Mouse (Mus musculus): ENCODE measurements around the gene S100a7a. TPM values are rescaled to one million over a fixed set of nuclear protein-coding genes. Genes with fewer than 3 reads are reported as not detected.

Gene S100a7a
- polyA plus RNA-seq, 1 experiment from 2014 or later, result not detected

- H3K27ac ChIP-seq (replicated peaks; ENCODE audit: low read depth, low read length), result no peak overlapping the region
- no peaks in the 10 kb centered on the region for H3K9me3 ChIP-seq (ENCODE audit: control insufficient read depth, low read length)
- no peak overlapping the region for H3K9ac ChIP-seq (ENCODE audit: low read length)
- no peak overlapping the region for H3K4me3 ChIP-seq (ENCODE audit: low read depth, low read length)
- no peaks in the 10 kb centered on the region for H3K4me1 ChIP-seq (ENCODE audit: control insufficient read depth, insufficient read depth, low read length)
- 63% methylated on average over 1 of the region's 1 CpGs for WGBS
- H3K36me3 ChIP-seq (ENCODE audit: control insufficient read depth, insufficient read depth, low read length), result no peaks in the 10 kb centered on the region
- ATAC-seq (ENCODE audit: insufficient number of reproducible peaks, low FRiP score, low TSS enrichment, low read depth) (no peak), DNase-seq (ENCODE audit: low spot score) (no peak)
- no peak overlapping the region for H3K4me2 ChIP-seq (ENCODE audit: low read depth, severe bottlenecking)
- H3K27me3 ChIP-seq (ENCODE audit: control insufficient read depth, insufficient read depth, low read length), result no peaks in the 10 kb centered on the region
Measured at GRCm38 (mm10) chr3:90638511-90639275, 15.1 kb upstream of the S100a7a start.

- Histone ChIP-seq H3K27me3 (ENCODE audit: control insufficient read depth, insufficient read depth, low read length) (no peaks in the 10 kb centered on the region), H3K9ac (ENCODE audit: low read length) (no peak overlapping the region), H3K4me3 (ENCODE audit: low read depth, low read length) (no peak overlapping the region), H3K4me2 (ENCODE audit: low read depth, severe bottlenecking) (no peak overlapping the region), H3K27ac (replicated peaks; ENCODE audit: low read depth, low read length) (no peak overlapping the region), H3K4me1 (ENCODE audit: control insufficient read depth, insufficient read depth, low read length) (no peaks in the 10 kb centered on the region), H3K9me3 (ENCODE audit: control insufficient read depth, low read length) (no peaks in the 10 kb centered on the region), H3K36me3 (ENCODE audit: control insufficient read depth, insufficient read depth, low read length) (no peaks in the 10 kb centered on the region)
- WGBS, result 48% methylated on average over 7 of the region's 7 CpGs
- ATAC-seq (ENCODE audit: insufficient number of reproducible peaks, low FRiP score, low TSS enrichment, low read depth) (no peak), DNase-seq (ENCODE audit: low spot score) (peak; percentile 61)
Measured at GRCm38 (mm10) chr3:90639511-90640154, 14.2 kb upstream of the S100a7a start.

- no peaks in the 10 kb centered on the region for H3K4me1 ChIP-seq (ENCODE audit: control insufficient read depth, insufficient read depth, low read length)
Measured at GRCm38 (mm10) chr3:90640981-90641380, 12.8 kb upstream of the S100a7a start.

GRCm38 (mm10) chr3:90644220-90644619 is 9.6 kb upstream of the S100a7a start:
- H3K27me3 ChIP-seq (ENCODE audit: control insufficient read depth, insufficient read depth, low read length), result no peaks in the 10 kb centered on the region
- no peak overlapping the region for H3K4me3 ChIP-seq (ENCODE audit: low read depth, low read length)
- WGBS, result 51% methylated on average over 3 of the region's 3 CpGs
- ATAC-seq (ENCODE audit: insufficient number of reproducible peaks, low FRiP score, low TSS enrichment, low read depth) (no peak), DNase-seq (ENCODE audit: low spot score) (peak; percentile 60)
- H3K4me2 ChIP-seq (ENCODE audit: low read depth, severe bottlenecking), result no peak overlapping the region
- H3K36me3 ChIP-seq (ENCODE audit: control insufficient read depth, insufficient read depth, low read length), result no peaks in the 10 kb centered on the region
- H3K27ac ChIP-seq (replicated peaks; ENCODE audit: low read depth, low read length), result no peak overlapping the region
- H3K4me1 ChIP-seq (ENCODE audit: control insufficient read depth, insufficient read depth, low read length), result no peaks in the 10 kb centered on the region
- H3K9ac ChIP-seq (ENCODE audit: low read length), result no peak overlapping the region
- no peaks in the 10 kb centered on the region for H3K9me3 ChIP-seq (ENCODE audit: control insufficient read depth, low read length)

More at GRCm38 (mm10) chr3:90640981-90641380, 12.8 kb upstream of the S100a7a start:
- Histone ChIP-seq H3K36me3 (ENCODE audit: control insufficient read depth, insufficient read depth, low read length) (no peaks in the 10 kb centered on the region), H3K9ac (ENCODE audit: low read length) (no peak overlapping the region), H3K4me2 (ENCODE audit: low read depth, severe bottlenecking) (no peak overlapping the region), H3K27me3 (ENCODE audit: control insufficient read depth, insufficient read depth, low read length) (no peaks in the 10 kb centered on the region), H3K9me3 (ENCODE audit: control insufficient read depth, low read length) (no peaks in the 10 kb centered on the region), H3K4me3 (ENCODE audit: low read depth, low read length) (no peak overlapping the region), H3K27ac (replicated peaks; ENCODE audit: low read depth, low read length) (no peak overlapping the region)
- no peak for DNase-seq (ENCODE audit: low spot score)
- ATAC-seq (ENCODE audit: insufficient number of reproducible peaks, low FRiP score, low TSS enrichment, low read depth), result no peak
- WGBS, result 85% methylated on average over 7 of the region's 7 CpGs

- Histone ChIP-seq H3K9ac (ENCODE audit: low read length) (no peak overlapping the region), H3K4me2 (ENCODE audit: low read depth, severe bottlenecking) (no peak overlapping the region), H3K4me1 (ENCODE audit: control insufficient read depth, insufficient read depth, low read length) (no peaks in the 10 kb centered on the region), H3K27me3 (ENCODE audit: control insufficient read depth, insufficient read depth, low read length) (no peaks in the 10 kb centered on the region), H3K9me3 (ENCODE audit: control insufficient read depth, low read length) (no peaks in the 10 kb centered on the region), H3K27ac (replicated peaks; ENCODE audit: low read depth, low read length) (no peak overlapping the region), H3K4me3 (ENCODE audit: low read depth, low read length) (no peak overlapping the region), H3K36me3 (ENCODE audit: control insufficient read depth, insufficient read depth, low read length) (no peaks in the 10 kb centered on the region)
- ATAC-seq (ENCODE audit: insufficient number of reproducible peaks, low FRiP score, low TSS enrichment, low read depth) (no peak), DNase-seq (ENCODE audit: low spot score) (no peak)
- WGBS, result 88% methylated on average over 1 of the region's 1 CpGs
Measured at GRCm38 (mm10) chr3:90647291-90647690, 6.5 kb upstream of the S100a7a start.

- no peak overlapping the region for H3K4me3 ChIP-seq (ENCODE audit: low read depth, low read length)
- H3K27ac ChIP-seq (replicated peaks; ENCODE audit: low read depth, low read length), result no peak overlapping the region
- H3K9ac ChIP-seq (ENCODE audit: low read length), result no peak overlapping the region
- ATAC-seq (ENCODE audit: insufficient number of reproducible peaks, low FRiP score, low TSS enrichment, low read depth), result no peak
- H3K4me1 ChIP-seq (ENCODE audit: control insufficient read depth, insufficient read depth, low read length), result no peaks in the 10 kb centered on the region
- DNase-seq (ENCODE audit: low spot score), result no peak
- no peaks in the 10 kb centered on the region for H3K27me3 ChIP-seq (ENCODE audit: control insufficient read depth, insufficient read depth, low read length)
- no peaks in the 10 kb centered on the region for H3K9me3 ChIP-seq (ENCODE audit: control insufficient read depth, low read length)
- no peak overlapping the region for H3K4me2 ChIP-seq (ENCODE audit: low read depth, severe bottlenecking)
- H3K36me3 ChIP-seq (ENCODE audit: control insufficient read depth, insufficient read depth, low read length), result no peaks in the 10 kb centered on the region
Measured at GRCm38 (mm10) chr3:90648981-90649380, 4.8 kb upstream of the S100a7a start.

GRCm38 (mm10) chr3:90649832-90650231 is 4.0 kb upstream of the S100a7a start:
- H3K4me1 ChIP-seq (ENCODE audit: control insufficient read depth, insufficient read depth, low read length), result no peaks in the 10 kb centered on the region
- H3K27ac ChIP-seq (replicated peaks; ENCODE audit: low read depth, low read length), result no peak overlapping the region
- WGBS, result 92% methylated on average over 2 of the region's 2 CpGs
- no peak overlapping the region for H3K9ac ChIP-seq (ENCODE audit: low read length)
- H3K27me3 ChIP-seq (ENCODE audit: control insufficient read depth, insufficient read depth, low read length), result no peaks in the 10 kb centered on the region
- H3K36me3 ChIP-seq (ENCODE audit: control insufficient read depth, insufficient read depth, low read length), result no peaks in the 10 kb centered on the region
- H3K4me3 ChIP-seq (ENCODE audit: low read depth, low read length), result no peak overlapping the region
- no peak overlapping the region for H3K4me2 ChIP-seq (ENCODE audit: low read depth, severe bottlenecking)
- no peak for ATAC-seq (ENCODE audit: insufficient number of reproducible peaks, low FRiP score, low TSS enrichment, low read depth)
- no peaks in the 10 kb centered on the region for H3K9me3 ChIP-seq (ENCODE audit: control insufficient read depth, low read length)
- no peak for DNase-seq (ENCODE audit: low spot score)

GRCm38 (mm10) chr3:90652878-90653508 is 824 bp upstream of the S100a7a start:
- H3K4me3 ChIP-seq (ENCODE audit: low read depth, low read length), result no peak overlapping the region
- no peak overlapping the region for H3K9ac ChIP-seq (ENCODE audit: low read length)
- no peaks in the 10 kb centered on the region for H3K4me1 ChIP-seq (ENCODE audit: control insufficient read depth, insufficient read depth, low read length)
- WGBS, result 33% methylated on average over 5 of the region's 5 CpGs
- DNase-seq (ENCODE audit: low spot score), result peak; percentile 85
- ATAC-seq (ENCODE audit: insufficient number of reproducible peaks, low FRiP score, low TSS enrichment, low read depth), result peak; percentile 63; the same call in 1 of the 2 replicates
- no peak overlapping the region for H3K27ac ChIP-seq (replicated peaks; ENCODE audit: low read depth, low read length)
- H3K36me3 ChIP-seq (ENCODE audit: control insufficient read depth, insufficient read depth, low read length), result no peaks in the 10 kb centered on the region
- no peaks in the 10 kb centered on the region for H3K27me3 ChIP-seq (ENCODE audit: control insufficient read depth, insufficient read depth, low read length)
- H3K4me2 ChIP-seq (ENCODE audit: low read depth, severe bottlenecking), result no peak overlapping the region
- H3K9me3 ChIP-seq (ENCODE audit: control insufficient read depth, low read length), result no peaks in the 10 kb centered on the region

Data from limb, embryonic 11.5 days (tissue).